Mouse (Mus musculus) v-Abl transformed pro-B cells (cell line): ENCODE data around the gene Gm19410.

Experiments used
- in situ Hi-C, 2 experiments: fragments of 400-800 bp; cut with MboI; formaldehyde crosslinking; loops; one replicate each; pipeline ENCODE4 v1.15.1; 2025; ENCODE audit not compliant: unreplicated experiment in 2 of 2

The Gm19410 gene

DNA sequence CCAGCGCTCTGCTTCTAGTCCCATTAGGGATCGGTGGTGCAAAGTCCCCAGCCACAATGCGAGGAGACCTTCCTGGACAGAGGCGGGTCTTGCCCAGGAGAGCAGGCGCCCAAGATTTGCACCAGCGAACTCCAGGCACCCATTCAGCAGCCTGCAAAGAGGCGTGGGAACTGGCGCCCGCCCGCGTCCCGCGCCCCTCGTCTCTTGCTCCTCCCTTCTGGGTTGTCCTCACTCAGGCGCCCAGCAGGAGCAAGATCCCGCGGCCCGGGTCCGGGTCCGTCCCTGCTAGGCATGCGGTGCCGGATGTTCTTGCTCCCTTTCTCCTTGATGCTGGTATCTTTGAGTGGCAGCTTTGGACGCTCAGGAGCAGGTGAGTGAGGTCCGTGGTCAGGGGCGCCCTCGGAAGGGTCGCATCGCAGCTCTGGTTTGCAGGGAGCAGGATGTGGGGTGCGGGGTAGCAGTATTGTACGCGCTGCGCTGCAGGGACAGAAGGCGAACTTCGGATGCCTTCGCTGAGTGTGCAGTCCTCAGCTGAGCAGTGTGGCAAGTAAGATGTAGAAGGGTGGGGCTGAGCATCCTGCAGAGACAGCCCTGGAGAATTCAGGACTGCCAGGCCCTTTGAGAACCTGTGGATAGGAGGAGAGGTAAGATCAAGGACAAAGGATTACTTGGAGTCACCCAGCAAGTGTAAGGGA lies at the start of gene Gm19410:
TSS of gene Gm19410 (plus strand) at position 292 of the 695 bp plus-strand sequence.
- in situ Hi-C loops = no loop called here

DNA sequence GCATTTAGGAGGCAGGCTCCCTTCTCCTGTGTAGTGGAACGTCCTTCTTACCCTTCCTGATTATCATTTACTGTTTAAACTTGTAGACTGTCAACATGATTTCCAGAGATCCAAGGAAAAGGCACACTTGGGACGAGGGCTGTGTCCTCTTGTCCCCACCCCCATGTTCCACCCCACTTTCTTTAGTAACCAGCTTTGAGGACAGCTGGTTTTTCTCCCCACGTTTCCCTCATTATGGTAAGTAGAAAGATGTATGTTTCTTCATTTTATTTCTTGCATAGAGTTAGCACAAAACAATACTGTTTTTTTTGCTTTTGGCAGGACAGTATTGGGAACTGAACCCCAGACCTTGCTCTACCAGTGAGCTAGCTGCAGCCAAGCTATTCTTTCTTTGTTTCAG lies 34.8 kb upstream of the Gm19410 start:
- in situ Hi-C loops = loop anchor here in 1 of 2 experiments (25.0 kb wide), 1 partner anchor 1332 kb away; no protein-coding TSS in a partner anchor

DNA sequence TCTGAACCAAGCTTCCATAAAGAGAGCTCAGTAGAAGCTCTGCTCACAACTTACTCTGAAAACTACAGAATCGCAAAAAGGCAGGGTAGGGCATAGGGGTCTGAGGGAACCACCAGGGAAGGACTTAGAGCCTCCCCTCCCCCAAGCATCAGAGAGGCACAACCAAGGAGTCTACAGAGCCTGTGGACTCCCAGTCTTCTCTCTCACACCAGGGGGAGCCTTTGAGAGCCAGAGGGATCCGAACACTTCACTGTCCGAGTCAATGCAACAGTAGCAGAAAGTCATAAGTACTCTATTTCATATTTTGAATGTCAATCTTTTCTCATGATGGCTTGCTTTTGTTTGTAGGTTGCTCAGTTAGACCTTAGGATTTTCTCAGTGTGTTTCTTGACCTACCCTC lies 30.2 kb upstream of the Gm19410 start:
- in situ Hi-C loops = loop anchor here in 1 of 2 experiments (25.0 kb wide), 1 partner anchor 1327 kb away; no protein-coding TSS in a partner anchor

DNA sequence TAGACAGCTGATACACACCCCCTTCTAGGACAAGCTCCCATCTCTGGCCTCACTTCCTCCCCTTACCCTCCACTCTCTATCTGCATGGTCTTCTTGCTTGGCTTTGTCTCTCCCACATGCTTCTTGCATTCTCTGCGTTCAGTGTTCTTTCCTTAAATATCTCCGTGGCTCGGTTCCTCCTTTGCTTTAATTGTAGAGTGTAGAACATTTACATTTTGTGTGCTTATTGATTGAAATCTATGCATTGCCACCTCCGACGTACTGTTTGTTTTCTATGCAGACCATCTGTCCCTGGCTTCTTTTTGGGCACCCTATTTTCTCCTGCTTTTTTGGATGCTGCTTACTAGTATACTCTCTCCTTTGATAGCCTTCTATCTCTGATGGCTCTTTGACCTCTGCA lies 9.4 kb upstream of the Gm19410 start:
- in situ Hi-C loops = no loop called here

DNA sequence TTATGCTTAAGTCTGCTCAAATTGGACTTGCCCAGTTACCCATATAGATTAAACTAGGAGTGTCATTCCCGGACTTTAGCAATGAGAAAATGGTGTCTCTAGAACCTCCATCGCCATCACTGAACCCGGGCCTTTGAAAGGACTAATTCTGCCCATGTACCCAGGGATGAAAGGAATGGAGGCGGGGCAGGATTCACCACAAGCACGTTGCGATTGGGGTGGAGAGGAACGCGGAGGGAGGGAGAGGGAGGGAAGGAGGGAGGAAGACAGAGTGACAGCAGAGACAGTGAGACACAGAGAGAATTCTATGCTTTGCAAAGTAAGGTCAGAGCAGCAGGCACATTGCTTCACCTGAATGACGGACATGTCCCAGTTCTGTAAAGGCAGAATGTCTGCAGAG lies 570 bp upstream of the Gm19410 start:
- in situ Hi-C loops = no loop called here

DNA sequence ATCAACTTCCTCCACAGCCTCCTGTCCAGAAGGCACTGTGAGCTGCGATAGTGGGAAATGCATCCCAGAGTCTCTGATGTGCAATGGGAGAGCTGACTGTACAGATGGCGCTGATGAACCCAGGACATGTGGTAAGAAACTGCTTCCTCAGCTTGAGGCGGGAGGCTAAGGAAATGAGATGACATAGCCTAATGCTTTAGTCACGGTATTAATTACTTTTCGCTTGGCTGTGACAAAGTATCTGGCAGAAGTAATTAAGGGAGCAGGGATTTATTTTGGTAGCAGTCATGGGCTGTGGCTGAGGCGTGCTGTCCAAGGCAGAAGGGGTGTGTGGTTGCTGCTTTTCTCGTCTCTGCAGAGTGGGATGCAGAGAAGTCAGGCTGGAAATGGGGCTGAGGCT lies 7.9 kb downstream of the Gm19410 start:
- in situ Hi-C loops = no loop called here
